Mouse (Mus musculus) spleen, adult 18-20 months (tissue): ENCODE results near the gene Olfr370.
A peak's percentile ranks its signal among the peaks of the same experiment; 100 is the strongest.

Experiments
- DNase-seq, 2 experiments: peaks; one replicate each; pipeline ENCODE4 v3.0.0; 2022; ENCODE audit warnings: mixed read lengths in 2 of 2

The Olfr370 gene

GRCm38 (mm10) chr8:83576516-83576895 lies 40.9 kb downstream of the Olfr370 start:
- DNase-seq: no peak

- no peak for DNase-seq
Measured at GRCm38 (mm10) chr8:83576921-83577320, 41.3 kb downstream of the Olfr370 start.

GRCm38 (mm10) chr8:83577384-83577791 lies 41.8 kb downstream of the Olfr370 start:
- no peak for DNase-seq

GRCm38 (mm10) chr8:83578131-83579055 lies 42.8 kb downstream of the Olfr370 start:
- no peak for DNase-seq

GRCm38 (mm10) chr8:83579676-83580075 lies 44.1 kb downstream of the Olfr370 start:
- DNase-seq: no peak

- no peak for DNase-seq
Measured at GRCm38 (mm10) chr8:83580826-83581225, 45.2 kb downstream of the Olfr370 start.

- no peak for DNase-seq
Measured at GRCm38 (mm10) chr8:83582226-83582625, 46.6 kb downstream of the Olfr370 start.

- DNase-seq: no peak
Measured at GRCm38 (mm10) chr8:83583236-83583635, 47.7 kb downstream of the Olfr370 start.

- DNase-seq: no peak
Measured at GRCm38 (mm10) chr8:83584771-83585170, 49.2 kb downstream of the Olfr370 start.

- no peak for DNase-seq
Measured at GRCm38 (mm10) chr8:83585333-83585732, 49.8 kb downstream of the Olfr370 start.

GRCm38 (mm10) chr8:83587644-83588043 lies 52.1 kb downstream of the Olfr370 start:
- no peak for DNase-seq

GRCm38 (mm10) chr8:83588886-83589285 lies 53.3 kb downstream of the Olfr370 start:
- no peak for DNase-seq

GRCm38 (mm10) chr8:83590488-83591023 lies 55.0 kb downstream of the Olfr370 start:
- no peak for DNase-seq

GRCm38 (mm10) chr8:83592682-83593081 lies 57.1 kb downstream of the Olfr370 start:
- no peak for DNase-seq

- DNase-seq: no peak
Measured at GRCm38 (mm10) chr8:83593325-83594166, 58.0 kb downstream of the Olfr370 start.

- peak; percentile 92 to 94 for DNase-seq
Measured at GRCm38 (mm10) chr8:83594167-83595049, 58.8 kb downstream of the Olfr370 start.
